ENCODE assay signal across 10 mouse cellular contexts in genomic region chr2:110710055-110710720, GRCm38 (mm10). TPM values are rescaled to one million over a fixed set of nuclear protein-coding genes. Genes with fewer than 3 reads are reported as not detected.
DNase-seq lines count a peak whose midpoint lies in the region; ATAC-seq and TF ChIP-seq lines count a peak whose summit lies in the region.
"Had no signal": no experiment of that assay in that cellular context is flagged by ENCODE, and none has a peak within 500 bp of the region (broad histone marks: within the 10 kb centered on the region; RNA-seq: fewer than 3 reads in every experiment).

No protein-coding gene starts in this region.

- no peak overlapping the region for H3K4me3 ChIP-seq in cerebellum, adult 2 months (replicated peaks; ENCODE audit: insufficient read depth, low read depth, low read length)
- no peak overlapping the region for H3K4me3 ChIP-seq in midbrain, embryonic 10.5 days
- no peak overlapping the region for H3K4me3 ChIP-seq in midbrain, embryonic 15.5 days
- H3K4me3 ChIP-seq: forebrain, embryonic 13.5 days had no signal

- H3K27ac ChIP-seq in cerebellum, adult 2 months (ENCODE audit: insufficient read depth, low read length): no peak overlapping the region
- H3K27ac ChIP-seq in midbrain, embryonic 10.5 days (replicated peaks): no peak overlapping the region
- H3K27ac ChIP-seq in midbrain, embryonic 15.5 days: no peak overlapping the region
- H3K27ac ChIP-seq: forebrain, embryonic 13.5 days had no signal

- peak; percentile 20 to 41 for DNase-seq in cerebellum, adult 2 months
- no peak for DNase-seq in cerebellum, adult 11-12 months
- peak; percentile 31 to 58 for DNase-seq in urinary bladder, postnatal 36 days (ENCODE audit: low spot score in 2 of 2)
- DNase-seq in urinary bladder, postnatal 10 days (ENCODE audit: low spot score): no peak
- DNase-seq in left cerebral cortex, postnatal 14 days (ENCODE audit: low spot score in 2 of 2): peak; percentile 49 to 64
- no peak for DNase-seq in midbrain, embryonic 10.5 days (ENCODE audit: low spot score)
- DNase-seq in thymus, postnatal 25 days: no peak

- H3K4me1 ChIP-seq in cerebellum, adult 2 months (ENCODE audit: control insufficient read depth, insufficient read depth, low read length): no peaks in the 10 kb centered on the region
- no peaks in the 10 kb centered on the region for H3K4me1 ChIP-seq in midbrain, embryonic 10.5 days
- no peaks in the 10 kb centered on the region for H3K4me1 ChIP-seq in midbrain, embryonic 15.5 days
- H3K4me1 ChIP-seq: forebrain, embryonic 13.5 days had no signal

- no peak for TF ChIP-seq POLR2A in cerebellum, adult 2 months (IDR thresholded peaks at IDR 0.05; ENCODE audit: borderline replicate concordance, insufficient read depth, low read length)

- no peaks in the 10 kb centered on the region for H3K36me3 ChIP-seq in midbrain, embryonic 10.5 days
- H3K36me3 ChIP-seq in midbrain, embryonic 15.5 days (replicated peaks): no peaks in the 10 kb centered on the region

- H3K4me2 ChIP-seq in midbrain, embryonic 15.5 days: no peak overlapping the region
- H3K4me2 ChIP-seq: forebrain, embryonic 13.5 days had no signal

- TF ChIP-seq CTCF in cerebellum, adult 2 months (IDR thresholded peaks at IDR 0.05; ENCODE audit: borderline replicate concordance, insufficient read depth, low read depth, low read length): no peak

- ATAC-seq in midbrain, embryonic 15.5 days (replicated peaks): no peak
- ATAC-seq: forebrain, embryonic 13.5 days had no signal

- no peak overlapping the region for H3K9ac ChIP-seq in midbrain, embryonic 15.5 days
- H3K9ac ChIP-seq: forebrain, embryonic 13.5 days had no signal

- no peaks in the 10 kb centered on the region for H3K9me3 ChIP-seq in midbrain, embryonic 10.5 days (replicated peaks)
- H3K9me3 ChIP-seq in midbrain, embryonic 15.5 days: no peaks in the 10 kb centered on the region
- H3K9me3 ChIP-seq: forebrain, embryonic 13.5 days had no signal

- WGBS in cerebellum, adult 2 months: 53% methylated on average over 10 of the region's 10 CpGs
- WGBS in midbrain, embryonic 10.5 days: 86% methylated on average over 10 of the region's 10 CpGs
- 80% methylated on average over 10 of the region's 10 CpGs for WGBS in midbrain, embryonic 15.5 days

- H3K27me3 ChIP-seq in cerebellum, adult 2 months (ENCODE audit: control insufficient read depth, insufficient read depth, low read length): no peaks in the 10 kb centered on the region
- H3K27me3 ChIP-seq in midbrain, embryonic 10.5 days (ENCODE audit: low read depth, poor library complexity, severe bottlenecking): no peaks in the 10 kb centered on the region
- no peaks in the 10 kb centered on the region for H3K27me3 ChIP-seq in midbrain, embryonic 15.5 days (replicated peaks)
- H3K27me3 ChIP-seq: forebrain, embryonic 13.5 days had no signal

- intact Hi-C loops in left cerebral cortex, postnatal 14 days (cut with DNase I): no loop called here

RNA-seq across cellular contexts. Expression of gene Muc15, which starts 11.0 kb away (rescaled TPM):
- polyA plus RNA-seq in cerebellum, adult 2 months (2012; rRNA removed): 0.56 and 0.76 TPM in 2 replicates
- total RNA-seq in left cerebral cortex, postnatal 14 days (2021): under 1 TPM; 0.20 to 0.51 TPM
- 0.05 TPM in 2 replicates for polyA plus RNA-seq in midbrain, embryonic 10.5 days (2016; fragmentation: Nextera tagmentation; extraction: Ambion mirVana)
- polyA plus RNA-seq in midbrain, embryonic 15.5 days (2015; fragmentation: Nextera tagmentation; extraction: Ambion mirVana): 0.10 and 0.17 TPM in 2 replicates
- polyA plus RNA-seq: C2C12; forebrain, embryonic 13.5 days had no signal

Comparison
In these comparisons a context has a peak if more than half of its experiments do, and no peak if none do; other contexts are left out.
1. DNase-seq: peak in cerebellum, adult 2 months (2 of 2), urinary bladder, postnatal 36 days (2 of 2) and left cerebral cortex, postnatal 14 days (2 of 2); none in cerebellum, adult 11-12 months (single experiment), urinary bladder, postnatal 10 days (single experiment), midbrain, embryonic 10.5 days (single experiment) and thymus, postnatal 25 days (single experiment).